Mouse (Mus musculus) stomach, postnatal 0 days (tissue): ENCODE results near the gene Drg1. TPM values are rescaled to one million over a fixed set of nuclear protein-coding genes. Genes with fewer than 3 reads are reported as not detected.

ENCODE experiments used
- ATAC-seq: fragments of 200-750 bp; cut with Nextera tagmentation; 2 replicates; pipeline ENCODE4 v1.8.0; 2017; ENCODE audit not compliant: low FRiP score, low TSS enrichment
- DNase-seq: peaks from one replicate; pipeline ENCODE4 v3.0.0-alpha.2; 2016; ENCODE audit warnings: low spot score
- H3K27ac ChIP-seq: fragments of 300-500 bp; sonication (generic); replicated peaks from 2 replicates; pipeline ENCODE4 v1.5.1; 2014; ENCODE audit warnings: mild to moderate bottlenecking, control low read depth
- H3K27me3 ChIP-seq: fragments of 300-500 bp; sonication (generic); 2 replicates; pipeline ENCODE4 v1.6.1; 2014; ENCODE audit warnings: low read length; ENCODE audit not compliant: control insufficient read depth, insufficient read depth
- H3K36me3 ChIP-seq: fragments of 300-500 bp; sonication (generic); 2 replicates; pipeline ENCODE4 v1.6.1; 2014; ENCODE audit warnings: low read length, mixed read lengths; ENCODE audit not compliant: control insufficient read depth, insufficient read depth
- H3K4me1 ChIP-seq: fragments of 300-500 bp; sonication (generic); replicated peaks from 2 replicates; pipeline ENCODE4 v1.6.1; 2014; ENCODE audit warnings: antibody characterized with exemption; ENCODE audit not compliant: control insufficient read depth, insufficient read depth
- H3K4me2 ChIP-seq: fragments of 300-500 bp; sonication (generic); replicated peaks from 2 replicates; pipeline ENCODE4 v1.6.1; 2014; ENCODE audit warnings: low read depth, mild to moderate bottlenecking, control low read depth, moderate library complexity
- H3K4me3 ChIP-seq: fragments of 300-500 bp; sonication (generic); 2 replicates; pipeline ENCODE4 v1.5.1; 2014; ENCODE audit warnings: low read depth, low read length, control low read depth
- H3K9ac ChIP-seq: fragments of 300-500 bp; sonication (generic); 2 replicates; pipeline ENCODE4 v1.6.1; 2014; ENCODE audit warnings: mild to moderate bottlenecking, low read length, control low read depth, mixed read lengths
- H3K9me3 ChIP-seq: fragments of 300-500 bp; sonication (generic); 2 replicates; pipeline ENCODE4 v1.6.1; 2016; ENCODE audit warnings: low read length; ENCODE audit not compliant: control insufficient read depth
- CTCF ChIP-seq: IDR thresholded peaks from 2 replicates; pipeline ENCODE4 v1.5.1; 2016; ENCODE audit warnings: antibody characterized with exemption, low read depth, mild to moderate bottlenecking, moderate library complexity
- EP300 ChIP-seq: optimal IDR thresholded peaks from 2 replicates; pipeline ENCODE3; 2016; ENCODE audit warnings: antibody characterized with exemption
- WGBS: fragments of 180-500 bp; shearing (Covaris S2); extraction: QIAGEN DNeasy Blood & Tissue Kit; methylation state at CpG from one replicate; pipeline ENCODE4 v1.1.7; 2014; 5-methylcytosine and 5-hydroxymethylcytosine counted together
- polyA plus RNA-seq: library from polyadenylated mRNA; unstranded; fragments of >200 nt; fragmentation: Nextera tagmentation; extraction: Ambion mirVana; gene quantifications from 2 replicates; pipeline ENCODE4 v1.2.1, GENCODE M21; 2015

Gene Drg1
- polyA plus RNA-seq, 1 experiment from 2014 or later = 109 TPM

DNA sequence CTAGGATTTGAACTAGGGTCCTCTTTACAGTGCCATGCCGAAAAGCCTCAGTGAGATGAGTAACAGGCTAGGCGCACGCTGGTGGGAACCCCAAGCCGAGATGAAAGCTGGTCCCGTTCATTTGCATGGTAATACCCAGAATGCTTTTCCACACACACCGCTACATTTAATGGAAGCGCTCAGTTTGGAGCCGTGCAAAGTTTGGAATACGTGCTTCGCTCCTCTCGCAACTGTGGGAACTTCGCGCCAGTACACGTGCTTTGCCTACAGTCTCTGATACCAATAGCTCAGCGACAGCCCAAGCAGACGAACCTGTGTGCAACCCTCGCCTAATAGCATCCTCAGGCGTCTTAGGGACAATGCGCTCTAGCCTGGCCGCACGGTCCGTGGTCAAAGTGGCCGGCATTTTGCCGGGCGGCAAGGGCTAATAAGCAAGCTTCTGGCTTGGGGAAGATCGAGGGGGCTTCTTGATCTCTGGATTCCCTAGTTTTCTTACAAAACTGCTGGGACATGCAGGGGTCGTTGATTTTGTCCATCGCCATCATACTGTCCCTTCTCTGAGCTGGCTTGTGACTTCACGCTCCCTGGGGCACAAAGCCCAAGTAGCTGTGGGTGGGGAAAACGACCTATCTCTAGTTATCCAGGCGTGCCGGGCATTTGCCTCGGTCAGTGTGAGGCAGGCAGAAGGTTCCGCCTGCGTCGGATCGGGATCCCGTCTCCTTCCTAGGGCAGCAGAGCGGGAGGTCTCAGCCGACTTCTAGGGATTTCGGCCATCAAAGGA is 22.5 kb upstream of the Drg1 start, which contains the start of gene Patz1:
TSS of gene Patz1 (plus strand) at position 354 of the 781 bp plus-strand sequence.
- Histone ChIP-seq H3K9ac (peak within 1 kb of the TSS; percentile 92), H3K27ac (peak within 1 kb of the TSS; percentile 99), H3K9me3 (no peaks in the 10 kb centered on the region), H3K4me3 (peak within 1 kb of the TSS; percentile 83), H3K36me3 (peaks cover 1% of the 10 kb centered on the region; the same call in 1 of the 2 replicates), H3K4me2 (peak within 1 kb of the TSS; percentile 100), H3K27me3 (no peaks in the 10 kb centered on the region), H3K4me1 (peaks cover 8% of the 10 kb centered on the region)
- DNase-seq (peak; percentile 33), ATAC-seq (peak; percentile 18)
- TF ChIP-seq CTCF = no peak
- TF ChIP-seq EP300 = no peak
- under 1% methylated on average over 41 of the region's 41 CpGs for WGBS

DNA sequence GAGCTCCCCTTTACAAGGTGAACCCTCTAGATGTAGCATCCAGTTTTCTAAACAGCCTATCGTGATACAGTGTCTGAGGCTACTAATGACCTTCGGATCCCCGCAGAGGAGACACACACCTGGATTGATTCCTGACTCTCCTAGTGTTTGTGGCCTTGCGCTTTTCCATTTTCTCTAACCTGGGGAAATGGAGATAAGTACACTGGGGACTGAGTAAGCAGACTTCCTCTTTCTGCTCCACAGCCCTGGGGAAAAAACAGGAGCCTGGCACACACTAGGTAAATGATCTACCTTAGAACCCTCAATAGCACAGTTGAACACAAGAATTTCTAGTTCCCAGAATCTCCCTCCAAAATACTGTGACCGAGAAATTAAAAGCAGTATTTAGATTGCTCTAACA is 21.7 kb upstream of the Drg1 start:
- 60% methylated on average over 5 of the region's 5 CpGs for WGBS
- H3K9ac ChIP-seq = no peak overlapping the region
- H3K27me3 ChIP-seq = no peaks in the 10 kb centered on the region
- H3K27ac ChIP-seq = no peak overlapping the region
- peak overlapping the region; percentile 100; the same call in 1 of the 2 replicates for H3K4me2 ChIP-seq
- no peak for DNase-seq
- ATAC-seq = no peak
- H3K36me3 ChIP-seq = no peaks in the 10 kb centered on the region
- H3K9me3 ChIP-seq = no peaks in the 10 kb centered on the region
- peaks cover 4% of the 10 kb centered on the region for H3K4me1 ChIP-seq
- TF ChIP-seq CTCF (no peak), EP300 (no peak)
- no peak overlapping the region for H3K4me3 ChIP-seq

DNA sequence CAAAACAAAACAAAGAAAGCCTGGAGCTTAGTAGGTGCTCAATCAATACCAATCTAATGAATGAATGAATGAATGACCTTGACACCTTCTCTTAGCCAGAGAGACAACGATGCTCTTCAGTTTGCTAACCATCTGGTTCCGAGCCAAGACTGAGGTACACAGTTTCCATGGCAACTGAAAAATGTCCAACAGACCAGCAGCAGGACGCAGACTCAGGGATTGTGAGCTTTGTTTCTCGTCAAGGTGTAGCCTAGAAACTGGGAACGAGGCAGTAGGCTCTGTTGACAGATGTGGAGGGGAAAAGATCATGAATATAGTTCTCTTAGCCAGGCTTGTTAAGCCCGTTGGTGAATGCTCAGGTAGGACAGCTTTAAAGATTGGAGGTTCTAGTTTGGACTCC is 20.9 kb upstream of the Drg1 start:
- DNase-seq (no peak), ATAC-seq (no peak)
- H3K4me3 ChIP-seq = no peak overlapping the region
- no peaks in the 10 kb centered on the region for H3K36me3 ChIP-seq
- no peak overlapping the region for H3K4me2 ChIP-seq
- 28% methylated on average over 6 of the region's 6 CpGs for WGBS
- no peak overlapping the region for H3K27ac ChIP-seq
- no peak overlapping the region for H3K9ac ChIP-seq
- TF ChIP-seq CTCF (no peak), EP300 (no peak)
- H3K9me3 ChIP-seq = no peaks in the 10 kb centered on the region
- H3K27me3 ChIP-seq = no peaks in the 10 kb centered on the region
- no peaks in the 10 kb centered on the region for H3K4me1 ChIP-seq

DNA sequence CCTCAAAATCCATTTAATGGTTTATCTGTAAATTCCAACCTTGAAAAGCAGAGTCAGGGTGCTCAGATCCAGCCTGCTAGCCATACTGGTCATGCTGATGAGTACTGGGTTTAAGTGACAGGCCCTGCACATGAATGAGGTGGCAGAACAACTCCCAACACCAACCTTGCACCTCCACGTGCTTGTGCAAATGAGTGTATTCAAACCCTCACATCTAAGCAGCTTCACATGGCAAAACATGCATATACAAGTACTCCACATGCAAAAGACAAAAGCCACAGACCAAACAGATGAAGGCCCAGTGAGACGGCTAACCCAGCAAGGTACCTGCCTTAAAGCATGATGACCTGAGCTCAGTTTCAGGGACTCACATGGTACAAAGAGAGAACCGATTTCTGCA is 19.7 kb upstream of the Drg1 start:
- Histone ChIP-seq H3K9ac (no peak overlapping the region), H3K4me3 (no peak overlapping the region), H3K9me3 (no peaks in the 10 kb centered on the region), H3K27me3 (no peaks in the 10 kb centered on the region), H3K27ac (no peak overlapping the region), H3K4me2 (no peak overlapping the region), H3K36me3 (no peaks in the 10 kb centered on the region), H3K4me1 (no peaks in the 10 kb centered on the region)
- DNase-seq (no peak), ATAC-seq (no peak)
- WGBS = 76% methylated on average over 3 of the region's 3 CpGs
- no peak for TF ChIP-seq EP300
- no peak for TF ChIP-seq CTCF

DNA sequence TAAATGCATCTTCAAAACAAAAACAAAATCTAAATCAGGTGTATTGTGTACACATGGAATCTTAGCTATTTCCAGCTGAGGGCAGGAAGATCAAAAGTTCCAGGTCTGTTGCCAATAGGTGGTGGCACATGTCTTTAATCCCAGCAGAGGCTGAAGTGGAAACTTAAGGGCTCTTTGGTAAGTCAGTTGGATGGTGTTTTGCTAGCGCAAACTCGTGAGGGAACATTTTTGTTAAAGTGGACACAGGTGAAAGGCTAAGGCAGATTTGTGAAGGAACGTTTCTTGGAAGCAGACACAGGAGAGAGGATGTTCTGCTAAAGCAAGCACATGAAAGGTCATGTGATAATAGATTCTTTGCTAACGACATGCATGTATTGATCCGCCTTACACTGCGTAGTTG is 17.4 kb upstream of the Drg1 start:
- Histone ChIP-seq H3K9ac (no peak overlapping the region), H3K27ac (no peak overlapping the region), H3K36me3 (no peaks in the 10 kb centered on the region), H3K27me3 (no peaks in the 10 kb centered on the region), H3K4me2 (no peak overlapping the region), H3K4me1 (no peaks in the 10 kb centered on the region), H3K9me3 (no peaks in the 10 kb centered on the region), H3K4me3 (no peak overlapping the region)
- ATAC-seq = no peak
- no peak for DNase-seq
- TF ChIP-seq EP300 (no peak), CTCF (no peak)
- 88% methylated on average over 6 of the region's 6 CpGs for WGBS

DNA sequence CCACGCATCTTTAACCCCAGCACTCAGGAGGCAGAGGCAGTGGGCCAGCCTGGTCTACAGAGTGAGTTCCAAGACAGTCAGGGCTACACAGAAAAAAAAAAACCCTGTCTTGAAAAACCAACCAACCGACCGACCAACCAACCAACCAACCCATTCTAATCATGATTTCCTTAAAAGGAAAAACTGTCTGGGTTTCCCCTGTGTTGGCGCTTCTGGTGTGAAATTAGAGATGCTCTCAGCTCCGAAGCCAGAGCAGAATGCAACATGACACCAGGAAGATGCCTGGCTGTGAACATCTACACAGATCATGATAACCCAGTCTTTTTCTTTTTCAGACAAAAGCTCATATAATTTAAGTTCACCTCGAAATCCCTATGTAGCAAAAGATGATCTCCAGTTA is 16.7 kb upstream of the Drg1 start:
- H3K4me1 ChIP-seq = no peaks in the 10 kb centered on the region
- H3K36me3 ChIP-seq = no peaks in the 10 kb centered on the region
- DNase-seq (no peak), ATAC-seq (no peak)
- no peak overlapping the region for H3K27ac ChIP-seq
- no peak overlapping the region for H3K4me2 ChIP-seq
- no peaks in the 10 kb centered on the region for H3K9me3 ChIP-seq
- no peaks in the 10 kb centered on the region for H3K27me3 ChIP-seq
- no peak overlapping the region for H3K4me3 ChIP-seq
- no peak for TF ChIP-seq EP300
- H3K9ac ChIP-seq = no peak overlapping the region
- WGBS = 75% methylated on average over 6 of the region's 6 CpGs
